Mouse (Mus musculus) lung, adult 2 months (tissue): ENCODE measurements around the gene Car4.

Experiments
- CTCF ChIP-seq: fragments of 200-500 bp; IDR thresholded peaks from 2 replicates; pipeline ENCODE4 v1.5.1; 2011; ENCODE audit warnings: mild to moderate bottlenecking, low read length, control low read depth; ENCODE audit not compliant: insufficient read depth
- POLR2A ChIP-seq: fragments of 200-500 bp; IDR thresholded peaks from 2 replicates; pipeline ENCODE4 v1.6.1; 2011; ENCODE audit warnings: low read depth, mild to moderate bottlenecking, control low read depth, low read length, borderline replicate concordance; ENCODE audit errors: extremely low read depth

GRCm38 (mm10) chr11:85003566-85003965 lies 46.0 kb downstream of the Car4 start:
- TF ChIP-seq POLR2A = no peak
- TF ChIP-seq CTCF = no peak
